Mouse (Mus musculus) myocyte (in vitro differentiated cells): ENCODE measurements around the gene Galnt4.

Source experiments
- E2F4 ChIP-seq: IDR thresholded peaks from one replicate; pipeline ENCODE4 v1.6.1; 2011; ENCODE audit warnings: mild to moderate bottlenecking, control low read depth, moderate library complexity; ENCODE audit not compliant: insufficient read depth
- MYOG ChIP-seq, 3 experiments: IDR thresholded peaks; one replicate each; pipeline ENCODE4 v1.6.1; 2011; ENCODE audit warnings: control low read depth in 2 of 3, low read depth in 2 of 3, mild to moderate bottlenecking in 2 of 3; ENCODE audit not compliant: insufficient read length in 2 of 3, control insufficient read depth in 1 of 3, insufficient read depth in 1 of 3
- POLR2A ChIP-seq: IDR thresholded peaks from one replicate; pipeline ENCODE4 v1.6.1; 2011; ENCODE audit warnings: low read depth, mild to moderate bottlenecking, control low read depth, moderate library complexity; ENCODE audit not compliant: insufficient read length

GRCm38 (mm10) chr10:99114295-99114694, 6.3 kb downstream of the Galnt4 start:
- no peak for TF ChIP-seq POLR2A
- TF ChIP-seq MYOG (IDR thresholded peaks at IDR 0.05; ENCODE audit: control insufficient read depth in 1 of 3, insufficient read depth in 1 of 3, insufficient read length in 2 of 3, low read depth in 2 of 3), result no peak
- no peak for TF ChIP-seq E2F4
